Mouse (Mus musculus): ENCODE data around the gene Prkch. TPM values are rescaled to one million over a fixed set of nuclear protein-coding genes. Genes with fewer than 3 reads are reported as not detected.
A peak's percentile ranks its signal among the peaks of the same experiment; 100 is the strongest.

Prkch gene
- polyA plus RNA-seq, 1 experiment from 2014 or later: 5.6 TPM

- ATAC-seq (ENCODE audit: low FRiP score): no peak
- H3K27ac ChIP-seq: no peak overlapping the region
- 61% methylated on average over 4 of the region's 4 CpGs for WGBS
Observed at GRCm38 (mm10) chr12:73696084-73696483, 111.5 kb downstream of the Prkch start.

DNA sequence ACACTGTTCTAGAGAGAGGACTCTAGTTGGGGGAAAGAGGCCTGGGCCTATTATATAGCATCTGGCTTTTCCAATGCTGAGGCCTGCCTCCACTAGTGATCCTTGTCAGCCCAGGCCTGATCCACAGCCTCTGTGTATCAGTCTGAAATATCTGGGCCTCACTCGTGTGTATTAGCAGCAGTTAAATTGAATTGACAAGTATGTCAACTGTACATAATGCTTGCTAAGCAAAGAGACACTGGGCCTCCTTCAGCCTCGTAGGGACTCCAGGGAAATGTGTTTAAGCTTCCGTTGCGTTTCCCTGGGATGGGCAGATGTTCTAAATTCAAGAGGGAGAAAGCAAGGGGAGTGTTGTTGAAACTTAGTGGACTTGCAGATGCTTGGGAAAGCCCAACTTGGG is 112.3 kb downstream of the Prkch start:
- Histone ChIP-seq H3K4me1 (replicated peaks) (peaks cover 21% of the 10 kb centered on the region), H3K4me3 (no peak overlapping the region), H3K36me3 (no peaks in the 10 kb centered on the region), H3K9ac (no peak overlapping the region), H3K27ac (no peak overlapping the region), H3K4me2 (no peak overlapping the region), H3K9me3 (no peaks in the 10 kb centered on the region), H3K27me3 (no peaks in the 10 kb centered on the region)
- 81% methylated on average over 4 of the region's 4 CpGs for WGBS
- ATAC-seq (ENCODE audit: low FRiP score): no peak

More at GRCm38 (mm10) chr12:73696084-73696483, 111.5 kb downstream of the Prkch start:
- H3K9me3 ChIP-seq: no peaks in the 10 kb centered on the region
- H3K9ac ChIP-seq: no peak overlapping the region
- H3K4me2 ChIP-seq: no peak overlapping the region
- no peaks in the 10 kb centered on the region for H3K36me3 ChIP-seq
- no peak overlapping the region for H3K4me3 ChIP-seq
- H3K4me1 ChIP-seq (replicated peaks): peaks cover 21% of the 10 kb centered on the region
- H3K27me3 ChIP-seq: no peaks in the 10 kb centered on the region

GRCm38 (mm10) chr12:73698436-73698835 is 113.8 kb downstream of the Prkch start:
- Histone ChIP-seq H3K36me3 (no peaks in the 10 kb centered on the region), H3K4me1 (replicated peaks) (peaks cover 21% of the 10 kb centered on the region), H3K27ac (no peak overlapping the region), H3K4me3 (no peak overlapping the region), H3K9me3 (no peaks in the 10 kb centered on the region), H3K27me3 (peaks cover 6% of the 10 kb centered on the region; the same call in 1 of the 2 replicates), H3K9ac (no peak overlapping the region), H3K4me2 (no peak overlapping the region)
- no peak for ATAC-seq (ENCODE audit: low FRiP score)
- 82% methylated on average over 5 of the region's 5 CpGs for WGBS

GRCm38 (mm10) chr12:73698841-73699240 is 114.2 kb downstream of the Prkch start:
- Histone ChIP-seq H3K9me3 (no peaks in the 10 kb centered on the region), H3K27ac (no peak overlapping the region), H3K27me3 (peaks cover 6% of the 10 kb centered on the region; the same call in 1 of the 2 replicates), H3K4me1 (replicated peaks) (peaks cover 21% of the 10 kb centered on the region), H3K9ac (no peak overlapping the region), H3K4me2 (no peak overlapping the region), H3K4me3 (no peak overlapping the region), H3K36me3 (no peaks in the 10 kb centered on the region)
- no peak for ATAC-seq (ENCODE audit: low FRiP score)
- WGBS: 83% methylated on average over 8 of the region's 8 CpGs

- peaks cover 6% of the 10 kb centered on the region; the same call in 1 of the 2 replicates for H3K27me3 ChIP-seq
- H3K9me3 ChIP-seq: no peaks in the 10 kb centered on the region
- peak overlapping the region; percentile 1; the same call in 1 of the 2 replicates for H3K9ac ChIP-seq
- H3K4me2 ChIP-seq: no peak overlapping the region
- H3K4me3 ChIP-seq: no peak overlapping the region
- peaks cover 21% of the 10 kb centered on the region for H3K4me1 ChIP-seq (replicated peaks)
- WGBS: 61% methylated on average over 17 of the region's 17 CpGs
- peak; percentile 55; the same call in 1 of the 2 replicates for ATAC-seq (ENCODE audit: low FRiP score)
- H3K27ac ChIP-seq: peak overlapping the region; percentile 68
- H3K36me3 ChIP-seq: no peaks in the 10 kb centered on the region
Observed at GRCm38 (mm10) chr12:73699471-73700186, 115.0 kb downstream of the Prkch start.

DNA sequence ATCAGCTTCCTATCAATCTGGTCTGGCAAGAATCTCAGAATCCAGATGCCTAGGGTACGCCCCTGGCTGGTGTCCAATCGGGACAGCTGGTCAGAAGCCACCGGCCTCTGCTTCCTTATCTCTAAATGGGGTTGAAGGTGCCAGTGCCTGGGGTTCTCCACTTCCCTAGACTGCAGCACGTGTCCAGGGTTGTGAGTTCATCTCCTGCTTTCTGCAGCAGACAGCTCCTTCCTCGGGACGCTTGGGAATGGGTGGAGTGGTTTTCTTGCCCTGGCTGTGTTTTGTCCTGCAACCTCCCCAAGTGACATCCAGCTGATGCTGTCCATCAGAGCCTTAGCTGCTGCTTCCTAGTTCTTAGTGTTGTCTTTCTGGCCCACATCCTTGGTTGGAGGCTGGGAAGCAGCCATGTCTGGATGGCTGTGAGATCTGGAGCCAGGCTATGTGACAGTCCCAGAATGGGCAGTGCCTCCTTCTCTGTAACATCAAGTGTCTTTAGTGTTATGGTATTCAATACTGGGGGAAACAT is 116.0 kb downstream of the Prkch start:
- no peak for ATAC-seq (ENCODE audit: low FRiP score)
- 77% methylated on average over 6 of the region's 6 CpGs for WGBS
- peaks cover 21% of the 10 kb centered on the region for H3K4me1 ChIP-seq (replicated peaks)
- H3K9ac ChIP-seq: no peak overlapping the region
- H3K4me2 ChIP-seq: no peak overlapping the region
- no peaks in the 10 kb centered on the region for H3K36me3 ChIP-seq
- no peaks in the 10 kb centered on the region for H3K9me3 ChIP-seq
- H3K4me3 ChIP-seq: no peak overlapping the region
- peaks cover 6% of the 10 kb centered on the region; the same call in 1 of the 2 replicates for H3K27me3 ChIP-seq
- H3K27ac ChIP-seq: peak overlapping the region; percentile 68; the same call in 1 of the 2 replicates

DNA sequence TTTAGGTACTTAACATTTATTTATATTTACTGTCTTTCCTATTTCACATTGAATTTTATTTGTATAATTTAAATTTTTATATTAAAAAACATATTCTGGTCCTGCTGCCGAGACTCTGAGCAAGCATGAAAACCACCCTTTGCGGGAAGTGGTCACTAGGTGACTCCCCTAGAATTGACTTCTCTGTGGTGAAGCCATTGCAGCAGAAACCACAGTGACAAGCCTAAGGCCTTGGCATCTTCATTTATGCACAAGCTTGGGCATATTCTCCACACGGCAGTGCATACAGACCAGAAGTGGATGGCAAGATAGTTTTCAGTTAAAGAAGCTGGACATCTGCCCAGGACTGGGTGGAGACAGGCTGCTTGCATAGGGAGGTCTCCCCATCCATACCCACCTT is 117.4 kb downstream of the Prkch start:
- no peak overlapping the region for H3K9ac ChIP-seq
- H3K4me1 ChIP-seq (replicated peaks): peaks cover 21% of the 10 kb centered on the region
- no peak overlapping the region for H3K4me2 ChIP-seq
- ATAC-seq (ENCODE audit: low FRiP score): no peak
- no peaks in the 10 kb centered on the region for H3K9me3 ChIP-seq
- no peak overlapping the region for H3K4me3 ChIP-seq
- peaks cover 6% of the 10 kb centered on the region; the same call in 1 of the 2 replicates for H3K27me3 ChIP-seq
- no peak overlapping the region for H3K27ac ChIP-seq
- 87% methylated on average over 3 of the region's 3 CpGs for WGBS
- H3K36me3 ChIP-seq: no peaks in the 10 kb centered on the region

DNA sequence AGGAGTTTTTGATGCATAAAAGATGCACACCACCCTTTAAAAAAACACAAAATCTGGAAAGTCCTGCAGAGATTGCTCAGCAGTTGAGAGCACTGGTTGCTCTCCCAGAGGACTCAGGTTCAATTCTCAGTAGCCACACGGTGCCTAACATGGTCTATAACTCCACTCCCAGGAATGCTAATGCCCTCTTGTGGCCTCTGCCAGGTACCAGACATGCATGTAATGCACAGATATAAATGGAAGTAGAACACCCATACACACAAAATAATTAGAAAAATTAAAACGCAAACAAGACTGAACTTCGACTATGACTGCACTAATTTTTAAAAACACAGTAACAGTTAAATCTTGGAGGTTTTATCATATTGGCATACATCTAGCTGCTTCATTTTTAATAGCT is 119.8 kb downstream of the Prkch start:
- Histone ChIP-seq H3K27ac (no peak overlapping the region), H3K9me3 (no peaks in the 10 kb centered on the region), H3K9ac (no peak overlapping the region), H3K4me3 (no peak overlapping the region), H3K36me3 (no peaks in the 10 kb centered on the region), H3K4me1 (replicated peaks) (peaks cover 17% of the 10 kb centered on the region), H3K27me3 (peaks cover 6% of the 10 kb centered on the region; the same call in 1 of the 2 replicates), H3K4me2 (no peak overlapping the region)
- ATAC-seq (ENCODE audit: low FRiP score): no peak
- WGBS: 82% methylated on average over 3 of the region's 3 CpGs

DNA sequence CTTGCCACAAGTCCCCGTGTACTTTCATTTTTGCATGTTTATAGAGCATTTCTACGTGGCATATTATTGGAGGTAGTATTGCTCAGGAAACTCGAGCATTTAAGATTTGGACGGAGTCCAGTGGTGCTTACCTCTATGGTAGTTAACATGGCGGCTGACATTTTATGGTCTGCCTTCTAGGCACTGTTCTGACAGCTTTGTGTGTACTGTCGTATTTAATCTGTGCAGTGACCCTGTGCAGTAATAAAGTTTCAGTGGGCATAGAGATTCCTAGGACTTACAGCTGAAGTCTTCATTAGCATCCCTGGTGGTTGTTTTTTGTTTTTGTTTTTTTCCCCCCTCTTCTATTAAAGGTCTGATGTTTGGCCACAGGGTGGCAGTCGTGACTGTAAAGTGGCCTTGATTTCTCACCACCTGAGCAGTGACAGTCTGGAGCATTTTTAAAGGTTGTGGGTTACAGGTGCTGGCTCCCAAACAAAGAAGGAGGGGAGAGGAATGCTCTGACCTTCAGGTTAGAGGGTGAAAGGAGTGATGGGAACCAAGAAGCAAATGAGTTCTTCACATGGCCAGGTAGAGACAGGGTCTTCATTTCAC is 120.6 kb downstream of the Prkch start:
- ATAC-seq (ENCODE audit: low FRiP score): peak; percentile 51
- no peaks in the 10 kb centered on the region for H3K36me3 ChIP-seq
- H3K9me3 ChIP-seq: no peaks in the 10 kb centered on the region
- peaks cover 13% of the 10 kb centered on the region for H3K27me3 ChIP-seq
- H3K4me2 ChIP-seq: no peak overlapping the region
- H3K27ac ChIP-seq: no peak overlapping the region
- peaks cover 9% of the 10 kb centered on the region; the same call in 1 of the 2 replicates for H3K4me1 ChIP-seq (replicated peaks)
- H3K9ac ChIP-seq: no peak overlapping the region
- H3K4me3 ChIP-seq: no peak overlapping the region
- 54% methylated on average over 7 of the region's 7 CpGs for WGBS

DNA sequence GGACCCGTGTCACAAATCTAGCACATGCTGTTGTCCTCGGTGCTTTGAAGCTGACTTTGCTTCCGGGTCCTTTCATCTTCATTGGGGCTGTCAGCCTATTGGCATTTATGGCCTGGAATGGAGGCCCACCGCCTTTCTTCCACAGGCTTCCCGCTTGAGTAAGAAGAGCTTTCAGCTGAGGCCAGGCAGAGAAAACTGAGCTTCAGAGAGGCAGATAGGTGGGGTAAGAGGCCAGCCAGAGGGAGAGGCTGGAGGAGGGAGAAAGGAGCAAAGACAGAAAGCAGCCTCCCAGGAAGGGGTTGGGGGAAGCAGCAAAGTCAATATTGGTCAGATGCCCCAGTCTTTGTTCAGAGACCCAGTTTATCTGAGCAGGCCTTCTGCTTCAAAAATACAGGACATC is 123.9 kb downstream of the Prkch start:
- Histone ChIP-seq H3K4me1 (replicated peaks) (peaks cover 13% of the 10 kb centered on the region; the same call in 1 of the 2 replicates), H3K4me3 (no peak overlapping the region), H3K9me3 (no peaks in the 10 kb centered on the region), H3K27me3 (peaks cover 8% of the 10 kb centered on the region), H3K27ac (no peak overlapping the region), H3K4me2 (no peak overlapping the region), H3K9ac (no peak overlapping the region; the same call in 1 of the 2 replicates), H3K36me3 (no peaks in the 10 kb centered on the region)
- 34% methylated on average over 5 of the region's 5 CpGs for WGBS
- no peak for ATAC-seq (ENCODE audit: low FRiP score)

GRCm38 (mm10) chr12:73708920-73709319 is 124.3 kb downstream of the Prkch start:
- peaks cover 8% of the 10 kb centered on the region for H3K27me3 ChIP-seq
- no peak overlapping the region; the same call in 1 of the 2 replicates for H3K9ac ChIP-seq
- no peak overlapping the region for H3K27ac ChIP-seq
- no peak overlapping the region for H3K4me3 ChIP-seq
- no peaks in the 10 kb centered on the region for H3K9me3 ChIP-seq
- WGBS: 39% methylated on average over 8 of the region's 8 CpGs
- H3K4me2 ChIP-seq: no peak overlapping the region
- H3K36me3 ChIP-seq: no peaks in the 10 kb centered on the region
- peak; percentile 65; the same call in 1 of the 2 replicates for ATAC-seq (ENCODE audit: low FRiP score)
- peaks cover 13% of the 10 kb centered on the region; the same call in 1 of the 2 replicates for H3K4me1 ChIP-seq (replicated peaks)

GRCm38 (mm10) chr12:73710846-73711245 is 126.2 kb downstream of the Prkch start:
- H3K27me3 ChIP-seq: peaks cover 8% of the 10 kb centered on the region
- WGBS: 84% methylated on average over 5 of the region's 5 CpGs
- H3K9me3 ChIP-seq: no peaks in the 10 kb centered on the region
- no peak for ATAC-seq (ENCODE audit: low FRiP score)
- H3K27ac ChIP-seq: no peak overlapping the region
- H3K9ac ChIP-seq: no peak overlapping the region
- peaks cover 20% of the 10 kb centered on the region; the same call in 1 of the 2 replicates for H3K4me1 ChIP-seq (replicated peaks)
- no peaks in the 10 kb centered on the region for H3K36me3 ChIP-seq
- H3K4me3 ChIP-seq: no peak overlapping the region
- no peak overlapping the region for H3K4me2 ChIP-seq

Measured in hindbrain, embryonic 13.5 days (tissue).